Comparison of ENCODE assay signal across 9 mouse cellular contexts in the genomic region with DNA sequence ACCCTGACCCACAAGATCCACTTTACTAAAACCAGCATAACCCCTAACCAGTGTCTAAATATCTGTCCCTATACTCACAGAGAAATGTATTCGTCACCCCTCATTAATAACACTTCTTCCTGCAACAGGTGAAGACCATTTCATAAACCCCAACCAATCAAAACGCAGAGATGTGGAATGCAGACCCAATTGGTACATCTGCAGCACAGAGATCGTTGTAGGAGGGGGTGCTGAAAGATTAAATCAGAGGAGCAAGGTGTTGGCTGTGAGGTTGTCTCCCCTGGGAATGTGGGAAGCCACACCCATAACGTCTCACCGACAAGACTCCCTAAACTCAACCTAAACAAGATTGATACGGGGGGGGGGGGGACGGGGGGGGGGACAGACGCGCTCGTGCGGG. TPM values are rescaled to one million over a fixed set of nuclear protein-coding genes. Genes with fewer than 3 reads are reported as not detected.
DNase-seq lines count a peak whose midpoint lies in the region; ATAC-seq lines count a peak whose summit lies in the region.
"Had no signal": no experiment of that assay in that cellular context is flagged by ENCODE, and none has a peak within 500 bp of the region (broad histone marks: within the 10 kb centered on the region; RNA-seq: fewer than 3 reads in every experiment).

No protein-coding gene starts in this region.

- no peaks in the 10 kb centered on the region for H3K27me3 ChIP-seq in forebrain, embryonic 12.5 days
- H3K27me3 ChIP-seq in limb, embryonic 15.5 days, result no peaks in the 10 kb centered on the region

- no peak overlapping the region for H3K27ac ChIP-seq in forebrain, embryonic 12.5 days
- H3K27ac ChIP-seq in limb, embryonic 15.5 days, result no peak overlapping the region

- H3K4me2 ChIP-seq in forebrain, embryonic 12.5 days, result peak overlapping the region; percentile 73
- peak overlapping the region; percentile 49 for H3K4me2 ChIP-seq in limb, embryonic 15.5 days

- peak; percentile 67 for ATAC-seq in forebrain, embryonic 12.5 days (ENCODE audit: low FRiP score)
- no peak for ATAC-seq in limb, embryonic 15.5 days (ENCODE audit: insufficient number of reproducible peaks, low FRiP score, low TSS enrichment, low read depth)
- peak; percentile 28; the same call in 1 of the 2 replicates for ATAC-seq in neutrophil, adult 5-6 weeks (ENCODE audit: extremely low read depth, insufficient number of reproducible peaks, low FRiP score, poor library complexity, severe bottlenecking)

- DNase-seq in layer of hippocampus, postnatal 10 days (ENCODE audit: low spot score in 2 of 2), result peak; percentile 17 to 34
- DNase-seq in layer of hippocampus, adult 8-10 months (ENCODE audit: low spot score in 2 of 2), result no peak
- DNase-seq in thymus, adult 18-20 months, result no peak
- no peak for DNase-seq in cerebellum, adult 11 months
- DNase-seq in lung, postnatal 25 days (ENCODE audit: low spot score), result no peak

- H3K4me1 ChIP-seq in forebrain, embryonic 12.5 days, result peaks cover 8% of the 10 kb centered on the region
- H3K4me1 ChIP-seq in limb, embryonic 15.5 days, result peaks cover 4% of the 10 kb centered on the region; the same call in 1 of the 2 replicates

- peak overlapping the region; percentile 46 for H3K4me3 ChIP-seq in forebrain, embryonic 12.5 days (replicated peaks)
- peak overlapping the region; percentile 25; the same call in 1 of the 2 replicates for H3K4me3 ChIP-seq in limb, embryonic 15.5 days

- no peaks in the 10 kb centered on the region for H3K9me3 ChIP-seq in forebrain, embryonic 12.5 days
- no peaks in the 10 kb centered on the region for H3K9me3 ChIP-seq in limb, embryonic 15.5 days

- H3K36me3 ChIP-seq in forebrain, embryonic 12.5 days (replicated peaks), result no peaks in the 10 kb centered on the region
- no peaks in the 10 kb centered on the region for H3K36me3 ChIP-seq in limb, embryonic 15.5 days

- peak overlapping the region; percentile 49; the same call in 1 of the 2 replicates for H3K9ac ChIP-seq in forebrain, embryonic 12.5 days
- H3K9ac ChIP-seq in limb, embryonic 15.5 days, result no peak overlapping the region

- 11% methylated on average over 3 of the region's 11 CpGs for WGBS in forebrain, embryonic 12.5 days
- WGBS in limb, embryonic 15.5 days, result 5% methylated on average over 9 of the region's 11 CpGs

RNA-seq across cellular contexts. Expression of gene Asb5, which starts 20.6 kb away (rescaled TPM):
- total RNA-seq in layer of hippocampus, postnatal 10 days (2021), result 1 to 10 TPM; 1.5 to 2.7 TPM
- total RNA-seq in layer of hippocampus, adult 8-10 months (2022), result 1 to 10 TPM in 3 of 4 experiments, under 1 TPM in 1; 0.83 to 2.0 (median 1.3) TPM
- polyA plus RNA-seq in forebrain, embryonic 12.5 days (2016; fragmentation: Nextera tagmentation; extraction: Ambion mirVana), result 6.3 and 7.6 TPM in 2 replicates
- polyA plus RNA-seq in limb, embryonic 15.5 days (2015; fragmentation: Nextera tagmentation; extraction: Ambion mirVana), result 6.0 and 9.2 TPM in 2 replicates
- total RNA-seq in neutrophil, adult 5-6 weeks (2017), result 1.2 TPM in 1 of 2 replicates, not detected in the other
- total RNA-seq: hematopoietic stem cell, adult 5-6 weeks had no signal

RNA-seq across cellular contexts. Expression of gene Spcs3, which starts 21.0 kb away (rescaled TPM):
- 10 to 100 TPM; 36.1 to 37.1 TPM for total RNA-seq in layer of hippocampus, postnatal 10 days (2021)
- 10 to 100 TPM; 42.9 to 56.3 (median 49.4) TPM for total RNA-seq in layer of hippocampus, adult 8-10 months (2022)
- polyA plus RNA-seq in forebrain, embryonic 12.5 days (2016; fragmentation: Nextera tagmentation; extraction: Ambion mirVana), result 85.9 and 88.2 TPM in 2 replicates
- 91.0 and 93.0 TPM in 2 replicates for polyA plus RNA-seq in limb, embryonic 15.5 days (2015; fragmentation: Nextera tagmentation; extraction: Ambion mirVana)
- total RNA-seq in neutrophil, adult 5-6 weeks (2017), result 26.6 and 35.5 TPM in 2 replicates

Comparison
In these comparisons a context has a peak if more than half of its experiments do, and no peak if none do; other contexts are left out.
1. DNase-seq: peak in layer of hippocampus, postnatal 10 days (2 of 2); none in layer of hippocampus, adult 8-10 months (0 of 2), thymus, adult 18-20 months (0 of 2), cerebellum, adult 11 months (single experiment) and lung, postnatal 25 days (single experiment).